Mouse (Mus musculus): ENCODE measurements at regions not wholly inside any gene's neighbourhood (a gene's known extent, or its start where the extent isn't known, plus 50 kb on each side); places are given as distances from the start of the nearest gene placed in this dataset.

DNA sequence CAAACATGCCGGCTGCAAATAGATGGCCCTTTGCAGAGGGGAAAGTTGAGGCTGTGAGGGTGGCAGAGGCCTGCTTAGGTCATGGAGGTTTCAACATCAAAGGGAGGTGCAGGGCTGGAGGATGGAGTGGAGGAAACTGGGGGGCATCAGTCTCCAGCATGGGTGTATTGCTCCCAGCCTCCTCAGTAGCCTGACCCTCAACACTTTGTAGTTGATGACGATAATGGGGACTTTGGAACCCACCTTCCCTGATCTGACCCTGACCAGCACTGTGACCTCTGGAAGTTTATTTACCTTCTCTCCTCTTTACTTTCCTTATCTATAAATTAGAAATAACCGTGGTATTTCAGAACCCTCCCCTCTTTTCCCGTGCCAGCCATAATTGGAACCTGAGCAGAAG lies 56.2 kb downstream of the Gm26897 start:
- DNase-seq (ENCODE audit: low spot score in 2 of 2), result no peak

DNA sequence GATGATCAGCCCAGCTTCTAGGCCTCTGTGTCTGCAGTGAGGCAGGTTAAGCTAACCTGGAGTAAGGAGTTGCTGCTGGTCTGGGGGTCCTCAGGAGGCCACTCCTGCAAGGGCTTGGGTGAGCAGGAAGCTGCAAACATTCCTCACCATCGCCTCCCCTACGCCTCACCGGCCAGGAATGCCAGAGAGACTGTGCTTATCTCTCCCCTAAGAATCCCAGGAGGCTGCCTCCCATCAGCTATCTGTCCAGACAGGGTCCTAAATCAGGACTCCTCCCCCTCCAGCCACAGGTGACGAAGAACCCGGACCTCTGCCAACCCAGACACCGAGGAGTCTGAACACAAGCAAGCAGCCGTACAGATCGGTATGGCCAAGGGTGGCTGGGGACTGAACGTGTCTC lies 56.8 kb downstream of the Gm26897 start:
- DNase-seq (ENCODE audit: low spot score in 2 of 2), result no peak

DNA sequence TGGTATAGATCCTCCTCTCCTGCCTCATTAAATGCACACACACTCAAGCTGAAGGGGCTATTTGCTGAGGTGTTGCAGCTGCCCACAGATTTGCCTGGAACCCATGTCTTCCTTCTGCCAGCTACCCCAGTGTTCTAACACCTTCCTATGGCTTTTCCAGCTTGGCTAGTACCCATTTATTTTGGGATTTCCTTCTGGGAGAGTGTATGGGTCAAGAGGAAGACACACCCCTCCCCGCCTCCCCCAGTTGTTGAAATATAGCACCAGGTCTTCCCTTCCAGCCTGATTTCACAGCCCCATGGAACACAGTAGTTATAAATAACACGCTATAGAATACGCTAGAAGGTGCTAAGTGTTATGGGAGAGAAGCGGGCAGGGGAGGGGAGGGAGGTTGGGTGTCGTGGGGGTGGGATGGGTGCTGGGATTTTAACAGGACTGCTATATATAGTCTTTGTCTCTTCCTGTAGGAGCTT lies 57.4 kb downstream of the Gm26897 start:
- no peak for DNase-seq (ENCODE audit: low spot score in 2 of 2)

DNA sequence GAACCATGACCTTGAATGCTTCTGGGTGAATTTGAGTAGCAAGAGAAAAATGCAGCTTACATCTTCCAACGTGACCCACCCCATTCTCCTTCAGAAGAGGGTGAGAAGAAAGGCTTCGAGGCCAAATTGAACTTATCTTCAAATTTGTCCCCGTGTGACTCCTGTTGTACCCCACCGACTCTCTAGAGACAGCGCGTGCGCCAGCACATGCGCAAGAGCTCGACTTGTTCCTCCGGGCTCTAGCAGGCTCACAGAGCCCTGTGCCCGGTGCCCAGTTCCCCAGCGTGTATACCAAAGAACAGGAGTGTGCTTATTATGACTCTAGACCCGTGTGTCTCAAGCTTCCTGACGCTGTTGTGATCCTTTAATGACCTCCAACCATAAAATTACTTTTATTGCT lies 59.0 kb downstream of the Gm26897 start:
- no peak for DNase-seq (ENCODE audit: low spot score in 2 of 2)

DNA sequence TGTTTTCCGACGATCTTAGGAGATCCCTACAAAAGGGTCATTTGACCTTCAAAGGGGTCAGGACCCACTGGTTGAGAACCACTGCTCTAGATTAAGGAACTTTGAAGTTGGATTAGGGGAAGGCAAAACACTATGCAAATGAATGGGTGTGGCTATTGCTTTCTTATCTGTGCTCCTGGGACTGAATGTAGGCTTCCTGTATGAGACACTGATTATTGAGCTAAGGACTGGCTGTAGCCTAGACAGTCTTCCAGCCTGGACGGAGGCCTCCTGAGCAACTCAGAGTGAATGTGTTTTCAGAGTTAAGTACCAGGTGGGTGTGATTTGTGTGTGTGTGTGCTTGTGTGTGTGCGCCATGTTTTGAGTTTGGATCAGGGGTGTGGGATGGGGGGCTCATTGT lies 59.5 kb downstream of the Gm26897 start:
- no peak for DNase-seq (ENCODE audit: low spot score in 2 of 2)

DNA sequence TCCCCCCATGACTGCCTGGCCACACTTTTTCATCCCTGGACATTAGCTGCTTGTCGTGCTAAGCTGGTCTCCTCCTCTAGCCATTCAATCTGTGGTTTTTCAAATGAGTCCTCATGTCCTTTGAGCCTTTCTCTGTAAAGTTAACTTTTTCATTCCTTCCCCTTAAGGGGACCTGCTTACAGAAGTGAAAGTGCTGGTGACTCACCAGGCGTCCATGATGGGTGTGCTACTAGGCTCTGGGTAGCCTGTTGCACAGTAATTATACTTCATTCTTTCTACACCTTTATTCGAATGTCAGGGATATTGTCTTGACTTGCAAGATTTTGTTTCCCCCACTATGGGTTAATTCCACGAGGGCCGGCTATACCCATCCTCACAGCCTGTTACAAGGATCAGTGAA lies 63.2 kb downstream of the Gm26897 start:
- no peak for DNase-seq (ENCODE audit: low spot score in 2 of 2)

DNA sequence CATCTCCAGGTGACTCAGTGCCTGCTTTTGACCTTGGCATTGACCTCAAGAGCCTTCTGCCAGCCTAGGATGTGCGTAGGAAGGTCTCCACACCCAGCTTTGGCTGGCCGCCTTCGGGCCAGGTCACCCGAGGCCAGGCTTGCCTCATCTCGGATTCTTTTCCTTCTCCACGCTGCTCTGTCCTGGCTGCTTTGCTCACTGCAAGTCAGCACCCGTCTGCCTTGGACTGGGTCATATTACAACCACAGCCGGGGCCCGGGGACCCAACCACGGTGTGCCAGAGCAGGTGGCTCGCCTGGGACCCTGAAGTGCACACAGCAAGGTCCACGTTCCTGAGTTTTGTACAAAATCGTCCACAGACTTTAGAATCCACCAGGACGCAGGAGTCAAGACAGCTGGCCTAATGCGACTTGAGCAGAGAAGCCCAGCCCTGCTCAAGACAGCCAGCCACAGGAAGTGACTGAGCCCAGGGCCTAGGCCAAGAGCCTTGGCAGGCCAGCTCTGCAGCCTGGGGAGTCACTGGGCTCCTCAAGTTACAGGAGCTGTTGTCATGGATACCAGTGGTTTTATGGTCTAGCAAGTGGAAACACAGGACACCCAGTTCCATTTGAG lies 66.1 kb downstream of the Gm26897 start:
- DNase-seq (ENCODE audit: low spot score in 2 of 2), result no peak

DNA sequence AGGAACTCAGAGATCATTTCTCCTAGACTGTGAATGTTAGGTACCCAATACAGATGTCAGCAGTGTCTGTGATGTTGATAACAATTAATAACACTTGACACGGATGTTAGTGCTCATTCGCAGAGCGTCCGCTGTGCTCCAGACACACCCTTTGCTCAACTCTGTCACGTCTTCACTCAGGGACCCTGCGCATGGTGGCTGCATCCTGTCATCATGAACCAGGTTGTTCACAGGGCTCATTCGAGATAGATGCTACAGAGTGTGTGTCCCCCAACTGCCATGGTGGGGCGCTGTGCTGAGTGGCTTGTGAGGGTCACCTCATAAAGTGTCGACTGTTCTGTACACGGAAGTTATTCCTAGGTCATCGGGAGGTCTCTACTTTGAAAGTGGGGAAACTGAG lies 66.8 kb downstream of the Gm26897 start:
- no peak for DNase-seq (ENCODE audit: low spot score in 2 of 2)

DNA sequence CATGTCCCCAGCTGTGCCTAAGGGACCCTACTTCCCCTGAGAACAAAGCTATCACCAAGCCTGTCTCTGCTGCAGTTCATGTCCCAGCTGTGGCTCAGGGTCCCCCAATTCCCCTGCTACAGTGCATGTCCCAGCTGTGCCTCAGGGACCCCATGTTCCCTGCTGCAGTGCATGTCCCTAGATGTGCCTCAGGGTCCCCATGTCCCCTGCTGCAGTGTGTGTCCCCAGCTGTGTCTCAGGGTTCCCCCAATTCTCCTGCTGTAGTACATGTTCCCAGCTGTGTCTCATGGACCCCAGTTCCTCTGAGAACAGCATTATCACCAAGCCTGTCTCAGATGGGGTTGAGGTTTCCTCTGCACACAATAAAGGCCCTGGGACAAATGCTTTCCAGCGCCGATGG lies 67.3 kb downstream of the Gm26897 start:
- DNase-seq (ENCODE audit: low spot score in 2 of 2), result no peak

DNA sequence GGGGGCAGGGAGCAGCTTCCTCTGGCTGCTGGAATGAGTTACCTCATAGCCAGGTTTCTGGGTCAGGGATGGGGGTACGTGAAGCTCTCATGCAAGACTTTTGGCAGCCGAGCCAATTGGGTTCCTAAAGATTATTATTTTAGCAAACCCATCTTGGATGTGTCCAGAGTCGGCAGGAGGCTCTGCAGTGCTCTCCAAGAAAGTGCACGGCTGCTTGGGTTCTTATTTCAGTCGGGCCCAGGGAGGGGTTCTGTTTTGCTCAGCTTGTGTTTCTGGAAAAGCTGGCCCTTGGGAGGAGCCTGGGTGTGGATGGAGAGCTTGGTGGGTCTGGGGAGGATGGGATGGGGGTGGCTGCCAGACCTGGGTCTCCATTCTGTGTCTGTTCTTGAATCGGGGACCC lies 70.8 kb downstream of the Gm26897 start:
- DNase-seq (ENCODE audit: low spot score in 2 of 2), result no peak

DNA sequence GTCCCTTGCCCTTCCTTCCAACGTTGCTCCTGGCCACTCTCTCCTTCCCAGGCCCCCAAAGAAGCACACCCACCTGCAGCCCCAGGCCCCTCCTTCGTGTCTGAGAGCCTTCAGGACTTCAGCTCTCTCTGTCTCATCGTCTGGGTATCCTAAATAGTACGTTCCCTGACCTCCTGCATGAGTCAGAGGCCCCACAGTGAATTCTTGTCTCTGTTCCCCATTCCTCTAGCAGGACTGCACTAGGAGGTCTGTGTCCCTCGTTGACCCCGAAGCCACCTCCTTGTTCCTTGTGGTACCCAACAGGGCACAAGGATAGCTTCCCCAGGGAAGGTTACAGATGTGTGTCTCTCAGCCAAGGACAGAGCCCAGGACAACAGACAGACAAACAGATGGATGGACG lies 71.4 kb downstream of the Gm26897 start:
- DNase-seq (ENCODE audit: low spot score in 2 of 2), result no peak

DNA sequence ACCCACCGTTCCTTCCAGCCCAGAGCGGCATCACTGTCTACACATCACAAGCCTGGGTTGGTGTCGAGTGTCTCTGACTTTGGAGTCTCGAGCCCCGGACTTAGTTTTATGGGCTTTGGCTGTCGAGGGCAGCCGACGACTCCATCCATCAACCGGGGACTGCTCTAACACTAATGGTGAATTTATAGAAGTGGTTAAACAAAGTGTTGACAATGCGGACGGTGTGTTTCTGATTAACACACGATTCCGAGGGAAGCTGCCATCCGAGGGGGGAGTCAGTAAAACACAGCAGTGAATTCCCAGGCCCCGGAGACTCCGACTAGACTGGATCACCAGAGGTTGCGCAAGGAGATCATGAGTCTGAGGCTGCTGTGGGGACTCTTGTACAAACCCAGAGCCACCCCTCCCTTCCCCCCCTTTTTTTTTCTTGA lies 72.1 kb downstream of the Gm26897 start:
- DNase-seq (ENCODE audit: low spot score in 2 of 2), result no peak

DNA sequence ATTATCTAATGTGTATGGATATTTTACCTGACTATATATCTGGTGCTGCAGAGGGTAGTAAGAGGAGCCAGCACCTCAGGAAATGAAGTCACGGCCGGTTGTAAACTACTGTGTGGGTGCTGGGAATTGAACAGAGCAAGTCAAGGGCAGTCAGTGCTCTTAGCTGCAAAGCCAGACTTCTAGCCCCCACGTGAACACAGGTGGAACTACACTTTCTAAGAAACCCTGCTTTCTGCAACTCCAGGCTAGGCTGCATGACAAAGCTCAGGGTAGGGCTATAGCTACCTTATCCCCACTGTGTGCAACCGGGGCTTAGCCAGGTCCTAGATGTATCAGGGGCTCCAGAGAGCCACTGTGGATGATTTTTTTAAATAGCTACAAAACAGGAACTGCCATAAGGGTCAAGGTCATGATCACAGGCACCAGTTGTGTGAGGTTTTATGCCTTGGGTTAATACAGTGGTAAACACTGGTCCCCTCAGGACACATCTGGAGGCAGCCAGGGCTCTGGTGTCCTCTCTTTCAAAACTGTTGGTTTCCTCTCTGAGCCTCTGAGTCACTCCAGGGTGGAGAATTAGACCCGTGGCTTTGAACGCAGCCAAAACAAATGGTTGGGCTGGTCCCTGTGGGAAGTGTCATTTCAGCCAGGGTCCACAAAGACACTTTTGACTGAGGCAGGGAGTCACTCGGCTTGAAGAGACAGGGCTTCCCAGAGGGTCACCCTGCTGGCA lies 76.5 kb downstream of the Gm26897 start:
- DNase-seq (ENCODE audit: low spot score in 2 of 2), result no peak

DNA sequence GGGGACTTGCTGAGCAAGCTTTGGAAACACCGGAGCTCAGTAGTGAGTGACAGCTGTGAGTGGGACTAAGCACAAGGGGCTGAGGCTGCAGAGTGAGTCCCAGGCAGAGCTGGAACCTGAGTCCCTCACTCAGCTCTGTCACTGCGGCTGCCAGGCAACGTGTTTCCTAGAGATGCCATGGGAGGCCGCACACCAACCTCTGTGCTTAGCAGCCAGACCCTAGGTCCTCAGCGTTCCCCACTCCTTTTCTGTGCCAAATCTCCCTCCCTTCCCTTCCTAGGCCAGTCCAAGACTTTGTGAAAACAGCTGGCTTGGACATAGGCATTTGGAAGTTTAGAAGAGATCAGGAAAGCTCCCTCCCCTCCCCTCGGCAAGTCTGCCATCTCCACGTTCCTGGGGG lies 78.9 kb downstream of the Gm26897 start:
- DNase-seq (ENCODE audit: low spot score in 2 of 2), result peak; percentile 39 to 59

DNA sequence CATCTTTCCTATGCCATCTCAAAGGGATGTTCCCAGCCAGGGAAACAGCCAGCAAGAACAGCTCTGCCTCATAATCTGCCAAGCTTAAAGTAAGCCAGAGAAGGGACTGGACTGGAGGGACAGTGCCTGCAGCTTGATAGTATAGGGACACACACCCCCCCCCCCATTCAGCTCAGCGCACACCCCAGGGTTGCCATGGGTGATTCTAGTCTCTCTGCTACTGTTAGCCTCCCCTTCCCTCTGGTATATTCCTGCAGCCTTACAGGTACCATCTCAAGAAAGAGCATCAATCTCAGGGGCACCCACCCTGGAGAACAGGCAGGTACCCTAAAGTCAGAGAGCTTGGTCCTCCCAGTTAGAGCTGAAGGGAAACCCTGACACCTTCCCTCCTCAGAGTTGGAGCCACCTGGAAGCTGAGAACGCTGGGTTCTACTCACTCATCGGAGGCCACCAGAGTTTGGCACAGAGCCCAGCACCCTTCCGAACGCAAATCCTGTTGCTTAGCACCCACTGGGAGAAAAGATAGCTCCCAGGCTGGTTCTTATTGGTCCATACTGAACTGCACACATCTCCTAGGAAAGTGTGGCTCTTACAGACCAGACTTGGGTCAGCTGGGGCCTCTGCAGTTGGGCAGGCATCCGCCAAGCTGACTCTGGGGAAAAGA lies 79.5 kb downstream of the Gm26897 start:
- peak; percentile 77 to 84 for DNase-seq (ENCODE audit: low spot score in 2 of 2)

DNA sequence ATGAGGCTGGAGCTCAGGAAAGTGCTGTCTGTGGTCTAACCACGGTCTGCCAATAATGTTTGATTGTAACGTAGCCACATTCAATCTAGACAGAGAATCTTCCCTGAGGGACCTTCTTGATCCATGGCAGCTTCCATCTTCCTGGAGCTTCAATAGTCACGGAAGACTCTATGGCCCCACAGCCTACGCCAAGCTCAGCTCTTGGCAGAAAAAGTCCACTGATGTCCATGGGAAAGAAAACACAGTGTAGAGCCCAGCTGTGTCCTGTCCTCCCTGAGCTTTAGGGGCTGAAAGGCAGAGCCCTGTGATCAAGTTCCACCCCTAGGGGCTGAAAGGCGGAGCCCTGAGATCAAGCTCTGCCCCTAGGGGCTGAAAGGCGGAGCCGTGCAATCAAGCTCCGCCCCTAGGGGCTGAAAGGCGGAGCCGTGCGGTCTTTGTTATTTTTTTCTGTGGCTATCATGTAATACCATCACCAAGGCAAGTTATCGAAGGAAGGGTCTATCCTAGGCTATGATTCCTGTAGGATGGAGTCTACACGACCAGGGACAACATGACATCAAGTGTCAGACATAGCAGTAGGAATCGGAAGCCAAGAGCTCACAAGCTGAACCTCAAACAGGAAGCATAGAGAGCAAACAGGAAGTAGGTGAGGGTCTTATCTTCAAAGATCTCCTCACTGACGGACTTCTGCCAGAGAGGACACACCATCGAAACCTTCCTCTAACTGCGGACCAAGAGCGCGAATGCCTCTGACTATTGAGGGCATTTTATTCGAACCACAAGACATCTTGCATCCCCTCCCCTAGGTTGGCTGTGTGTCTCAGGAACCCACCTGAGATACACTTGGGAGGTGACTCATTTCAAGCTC lies 81.4 kb downstream of the Gm26897 start:
- no peak for DNase-seq (ENCODE audit: low spot score in 2 of 2)

DNA sequence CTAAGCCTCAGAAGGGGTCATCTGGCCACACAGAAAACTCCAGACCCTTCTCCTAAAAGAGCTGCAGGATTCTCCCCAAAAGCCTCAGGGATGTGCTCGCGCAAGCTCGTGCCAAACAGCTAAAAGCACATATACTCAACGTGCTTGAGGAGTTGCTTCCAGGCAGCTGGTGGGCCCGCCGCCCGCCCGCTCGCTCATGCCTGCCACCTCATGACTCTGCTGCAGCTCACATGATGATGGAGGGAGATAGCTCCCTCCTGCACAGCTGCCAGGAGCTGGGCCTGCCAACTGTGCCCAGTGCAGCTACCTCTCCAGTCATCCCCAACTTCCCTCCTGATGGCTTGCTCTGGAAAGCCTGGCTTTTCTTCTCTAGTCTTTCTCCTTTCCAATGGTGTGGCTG lies 87.2 kb downstream of the Gm26897 start:
- DNase-seq (ENCODE audit: low spot score in 2 of 2), result no peak

DNA sequence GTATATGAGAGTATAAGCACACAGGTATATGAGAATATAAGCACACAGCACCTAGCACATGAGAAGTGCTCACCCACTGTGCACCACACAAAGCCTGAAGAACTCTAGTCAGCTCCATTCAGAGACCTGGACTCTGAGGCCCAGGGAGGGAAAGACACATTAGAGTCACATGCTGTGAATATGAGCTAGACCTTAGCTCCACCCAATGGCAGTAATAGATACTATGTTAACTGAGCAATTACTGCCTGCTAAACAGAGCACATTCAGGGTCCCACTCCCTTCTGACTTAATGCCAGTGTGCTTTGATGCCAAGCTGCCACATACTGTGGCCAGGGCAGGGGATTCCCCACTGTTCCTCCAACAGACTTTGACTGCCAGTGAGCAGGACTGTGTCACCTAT lies 89.2 kb downstream of the Gm26897 start:
- DNase-seq (ENCODE audit: low spot score in 2 of 2), result no peak

DNA sequence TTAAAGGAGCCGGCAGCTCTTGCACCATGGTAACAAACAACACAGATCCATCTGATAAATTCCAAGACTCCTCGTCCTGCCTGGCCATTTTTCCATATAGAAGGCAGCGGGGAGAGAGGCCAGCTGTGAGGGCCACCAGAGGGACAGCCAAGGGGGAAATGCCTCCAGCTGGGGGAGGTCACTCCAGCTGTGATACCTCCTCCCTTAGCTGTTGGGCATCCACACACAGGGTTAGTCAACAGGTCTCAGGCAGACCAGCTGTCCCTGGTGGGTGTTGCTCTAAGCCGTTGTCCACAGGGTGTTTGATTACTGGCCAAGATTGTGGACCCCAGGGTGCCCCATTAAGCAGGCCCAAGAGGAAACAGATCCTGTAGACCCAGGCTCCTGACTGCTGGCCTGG lies 89.7 kb downstream of the Gm26897 start:
- DNase-seq (ENCODE audit: low spot score in 2 of 2), result no peak

DNA sequence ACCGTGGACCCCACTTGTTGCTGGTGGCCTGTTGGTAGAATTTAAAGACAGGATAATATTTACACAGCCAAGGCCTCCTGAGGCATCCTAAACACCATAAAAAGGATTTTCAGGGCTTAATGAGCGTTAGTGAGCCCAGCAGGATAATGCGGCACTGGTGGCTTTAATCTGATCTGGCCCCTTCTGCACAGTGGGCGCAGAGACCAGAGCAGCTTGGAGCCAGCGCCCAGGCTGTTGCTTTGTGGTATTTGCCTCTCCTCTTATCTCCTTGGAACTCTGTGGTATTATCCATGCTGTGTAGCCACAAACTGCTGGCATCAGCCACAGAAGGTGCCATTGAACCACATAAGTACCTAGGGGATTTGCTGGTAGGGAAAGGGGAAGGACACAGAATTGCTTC lies 90.1 kb downstream of the Gm26897 start:
- no peak for DNase-seq (ENCODE audit: low spot score in 2 of 2)

DNA sequence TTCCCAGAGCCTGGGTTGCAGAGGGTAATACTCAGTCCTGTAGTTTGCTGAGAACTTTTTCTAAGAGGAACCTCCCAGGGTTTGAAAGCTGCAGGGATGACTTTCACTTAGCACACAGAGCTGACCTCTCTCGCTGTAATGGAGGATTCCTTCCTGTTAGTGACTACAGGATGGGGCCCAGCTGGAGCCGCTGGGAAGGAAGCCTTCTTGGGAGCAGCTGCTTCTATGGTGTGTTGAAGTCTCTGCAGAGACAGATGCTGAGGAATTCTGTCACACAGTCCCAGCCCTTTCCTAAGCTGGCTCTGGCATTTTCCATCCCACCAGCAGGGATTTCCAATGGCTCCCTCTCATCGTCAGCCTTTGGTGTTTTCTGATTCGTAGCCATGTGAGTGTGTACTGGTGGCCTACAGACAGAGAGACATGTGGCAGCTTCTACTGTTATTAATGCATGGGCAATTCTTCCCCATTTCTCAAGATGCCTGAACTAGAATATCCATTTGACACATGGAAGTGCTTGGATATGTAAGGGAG lies 90.9 kb downstream of the Gm26897 start:
- no peak for DNase-seq (ENCODE audit: low spot score in 2 of 2)

Measured in layer of hippocampus, postnatal 10 days (tissue).